Mouse (Mus musculus) small intestine, adult 2 months (tissue): Measurements from ENCODE around the gene Pde6c. TPM values are rescaled to one million over a fixed set of nuclear protein-coding genes. Genes with fewer than 3 reads are reported as not detected.

ENCODE experiments used
- H3K27ac ChIP-seq: fragments of 200-500 bp; 2 replicates; pipeline ENCODE4 v1.5.1; 2012; ENCODE audit warnings: low read depth, low read length, control low read depth, inconsistent platforms; ENCODE audit not compliant: insufficient read depth
- H3K27me3 ChIP-seq: fragments of 200-500 bp; 2 replicates; pipeline ENCODE4 v1.6.1; 2012; ENCODE audit warnings: mild to moderate bottlenecking, moderate library complexity, low read length, inconsistent platforms; ENCODE audit not compliant: control insufficient read depth, insufficient read depth
- H3K36me3 ChIP-seq: fragments of 200-500 bp; 2 replicates; pipeline ENCODE4 v1.6.1; 2012; ENCODE audit warnings: mild to moderate bottlenecking, low read length, control low read depth, inconsistent platforms; ENCODE audit not compliant: control insufficient read depth, insufficient read depth
- H3K4me1 ChIP-seq: fragments of 200-500 bp; 2 replicates; pipeline ENCODE4 v1.6.1; 2012; ENCODE audit warnings: low read length, inconsistent platforms, mixed read lengths; ENCODE audit not compliant: control insufficient read depth, insufficient read depth, insufficient read length
- H3K4me3 ChIP-seq: fragments of 200-500 bp; 2 replicates; pipeline ENCODE4 v1.5.1; 2012; ENCODE audit warnings: low read depth, mild to moderate bottlenecking, control low read depth, inconsistent platforms, low read length, moderate library complexity
- CTCF ChIP-seq: fragments of 200-500 bp; IDR thresholded peaks from 2 replicates; pipeline ENCODE4 v1.5.1; 2012; ENCODE audit warnings: low read depth, mild to moderate bottlenecking, control low read depth, inconsistent platforms, low read length, moderate library complexity, mixed read lengths; ENCODE audit not compliant: insufficient replicate concordance, insufficient read length; ENCODE audit errors: extremely low read depth
- POLR2A ChIP-seq: fragments of 200-500 bp; IDR thresholded peaks from 2 replicates; pipeline ENCODE4 v1.6.1; 2012; ENCODE audit warnings: low read depth, mild to moderate bottlenecking, control low read depth, inconsistent platforms, low read length, moderate library complexity
- WGBS: fragments of 180-500 bp; shearing (Covaris S2); methylation state at CpG from one replicate; pipeline ENCODE4 v1.1.7; 2018; 5-methylcytosine and 5-hydroxymethylcytosine counted together
- polyA plus RNA-seq: library from polyadenylated mRNA; depleted of rRNA; stranded (reverse); fragments of >200 nt; gene quantifications from 2 replicates; pipeline ENCODE4 v1.2.3, GENCODE M21; 2012

The Pde6c gene
- polyA plus RNA-seq, 1 experiment, result not detected

DNA sequence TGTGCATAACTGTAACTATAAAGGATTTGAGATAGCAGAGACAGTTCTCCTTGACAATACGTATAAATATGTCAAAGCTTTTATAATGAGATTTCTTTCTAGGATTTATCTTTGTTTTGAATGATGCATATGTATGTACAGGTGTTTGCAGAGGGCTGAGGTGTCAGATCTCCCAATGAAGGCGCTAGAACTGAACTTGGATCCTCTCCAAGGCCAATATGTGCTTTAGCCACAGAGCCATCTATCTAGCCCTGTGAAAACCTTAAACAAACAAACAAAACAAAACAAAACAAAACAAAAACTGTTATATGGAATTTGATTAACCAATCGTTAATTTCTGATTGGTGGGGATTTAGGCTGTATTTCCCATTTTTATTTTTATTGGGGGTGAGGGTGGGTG lies 58.0 kb downstream of the Pde6c start:
- Histone ChIP-seq H3K27ac (no peak overlapping the region), H3K27me3 (no peaks in the 10 kb centered on the region), H3K36me3 (peaks cover 18% of the 10 kb centered on the region), H3K4me3 (no peak overlapping the region), H3K4me1 (peaks cover 2% of the 10 kb centered on the region; the same call in 1 of the 2 replicates)
- TF ChIP-seq POLR2A, result no peak
- no peak for TF ChIP-seq CTCF
- WGBS, result 63% methylated on average over 3 of the region's 3 CpGs

DNA sequence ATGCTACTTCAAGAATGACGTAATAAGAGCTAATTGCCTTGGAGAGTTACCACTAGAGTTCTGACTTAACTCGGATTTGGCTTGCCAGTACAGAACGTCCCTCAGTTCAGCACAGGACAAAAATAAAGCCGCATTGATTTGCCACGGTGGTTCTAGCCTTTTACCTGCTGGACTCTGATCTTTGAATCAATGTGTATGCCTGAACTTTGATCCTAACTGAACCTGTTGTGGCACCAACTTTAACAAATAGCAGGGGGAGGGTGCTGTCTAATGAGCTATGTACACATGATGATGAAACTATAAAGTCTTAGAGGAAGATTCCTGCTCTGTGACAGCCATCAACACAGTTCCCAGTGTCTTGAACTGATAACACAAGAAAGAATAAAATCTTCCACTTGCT lies 58.9 kb downstream of the Pde6c start:
- Histone ChIP-seq H3K36me3 (peaks cover 18% of the 10 kb centered on the region), H3K4me3 (no peak overlapping the region), H3K4me1 (peaks cover 2% of the 10 kb centered on the region; the same call in 1 of the 2 replicates), H3K27me3 (no peaks in the 10 kb centered on the region), H3K27ac (no peak overlapping the region)
- TF ChIP-seq POLR2A, result no peak
- TF ChIP-seq CTCF, result no peak
- WGBS, result 27% methylated on average over 5 of the region's 5 CpGs

DNA sequence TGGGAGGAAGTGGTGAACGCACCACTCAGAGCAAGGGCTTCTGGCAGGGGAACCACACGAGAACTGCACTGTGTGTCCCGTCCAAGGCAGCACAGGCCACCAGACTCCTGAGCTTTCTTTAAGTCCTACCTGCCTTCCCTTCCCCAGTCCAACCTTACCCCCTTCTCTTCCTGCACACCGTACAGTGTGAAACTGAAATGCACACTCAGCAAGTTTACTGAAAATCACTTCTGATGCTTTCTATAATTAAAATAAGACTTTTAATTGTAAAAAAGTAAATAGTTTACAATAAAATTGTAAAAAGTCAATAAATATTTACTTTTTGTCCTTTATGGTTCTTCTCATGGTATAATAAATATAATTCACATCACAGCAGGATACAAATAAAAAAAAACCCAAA lies 62.7 kb downstream of the Pde6c start:
- no peak overlapping the region for H3K4me3 ChIP-seq
- peaks cover 15% of the 10 kb centered on the region for H3K36me3 ChIP-seq
- WGBS, result 96% methylated on average over 4 of the region's 4 CpGs
- H3K27ac ChIP-seq, result no peak overlapping the region
- no peaks in the 10 kb centered on the region for H3K27me3 ChIP-seq
- TF ChIP-seq CTCF, result no peak
- TF ChIP-seq POLR2A, result no peak
- peaks cover 2% of the 10 kb centered on the region; the same call in 1 of the 2 replicates for H3K4me1 ChIP-seq

DNA sequence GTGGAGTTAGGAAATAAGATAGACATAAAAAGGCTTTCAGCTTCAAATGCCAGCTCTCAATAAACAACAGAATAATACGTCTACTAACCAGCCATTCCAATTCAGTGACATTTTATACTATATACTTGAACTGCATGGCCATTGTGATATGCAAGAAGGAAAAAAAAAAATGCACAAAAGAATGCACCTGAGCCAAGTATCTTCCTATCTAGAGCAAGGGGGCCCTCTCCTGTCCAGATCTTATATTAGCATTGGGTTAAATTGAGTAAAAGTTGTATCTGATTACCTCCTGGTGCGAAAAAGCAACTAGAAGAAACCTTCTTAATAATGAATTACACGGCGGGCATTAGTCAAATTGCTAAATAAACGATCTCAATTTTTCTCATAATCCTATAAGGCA lies 66.2 kb downstream of the Pde6c start:
- Histone ChIP-seq H3K36me3 (peaks cover 22% of the 10 kb centered on the region), H3K27ac (no peak overlapping the region), H3K4me3 (no peak overlapping the region), H3K4me1 (no peaks in the 10 kb centered on the region), H3K27me3 (no peaks in the 10 kb centered on the region)
- 86% methylated on average over 5 of the region's 5 CpGs for whole genome bisulfite sequencing
- TF ChIP-seq POLR2A (no peak), CTCF (no peak)

DNA sequence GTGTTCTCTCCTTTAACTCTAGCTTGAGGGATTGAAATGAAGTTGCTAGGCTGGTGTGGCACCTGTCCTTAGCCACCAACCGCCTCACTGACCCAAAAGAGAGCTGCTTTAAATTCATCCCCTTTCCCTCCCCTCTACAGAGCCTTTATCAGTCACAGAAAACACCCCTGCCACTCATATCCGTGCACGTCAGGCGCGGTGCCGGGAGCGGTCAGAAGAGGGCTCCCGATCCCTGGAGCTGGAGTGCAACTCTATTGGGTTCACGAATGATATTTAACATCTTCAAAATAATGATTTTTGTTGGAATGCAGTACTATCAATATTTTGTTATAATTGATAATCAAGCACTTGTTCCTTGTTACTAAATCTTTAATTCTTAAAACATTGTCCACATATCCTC lies 74.1 kb downstream of the Pde6c start:
- Histone ChIP-seq H3K36me3 (peaks cover 11% of the 10 kb centered on the region), H3K27ac (no peak overlapping the region), H3K27me3 (no peaks in the 10 kb centered on the region), H3K4me3 (no peak overlapping the region), H3K4me1 (no peaks in the 10 kb centered on the region)
- TF ChIP-seq CTCF (peak; percentile 34; the same call in 1 of the 2 replicates), POLR2A (no peak)
- WGBS, result 66% methylated on average over 9 of the region's 9 CpGs

DNA sequence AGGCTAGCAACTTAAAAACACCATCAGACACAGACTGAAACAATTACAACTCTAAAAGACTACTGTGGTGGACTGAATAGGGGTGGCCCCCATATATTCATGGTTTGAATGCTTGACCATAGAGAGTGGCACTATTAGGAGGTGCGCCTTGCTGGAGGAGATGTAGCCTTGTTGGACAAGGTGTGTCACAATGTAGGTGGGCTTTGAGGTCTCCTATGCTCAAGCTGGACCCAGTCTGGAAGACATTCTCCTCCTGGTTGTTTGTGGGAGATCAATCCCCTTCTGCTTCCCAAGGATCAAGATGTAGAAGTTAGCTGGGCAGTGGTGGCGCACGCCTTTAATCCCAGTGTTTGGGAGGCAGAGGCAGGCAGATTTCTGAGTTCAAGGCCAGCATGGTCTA lies 85.1 kb downstream of the Pde6c start:
- H3K4me1 ChIP-seq, result no peaks in the 10 kb centered on the region
- H3K27me3 ChIP-seq, result no peaks in the 10 kb centered on the region
- H3K27ac ChIP-seq, result no peak overlapping the region
- H3K36me3 ChIP-seq, result peaks cover 19% of the 10 kb centered on the region
- WGBS, result 100% methylated on average over 3 of the region's 3 CpGs
- TF ChIP-seq CTCF, result no peak
- no peak for TF ChIP-seq POLR2A
- H3K4me3 ChIP-seq, result no peak overlapping the region

DNA sequence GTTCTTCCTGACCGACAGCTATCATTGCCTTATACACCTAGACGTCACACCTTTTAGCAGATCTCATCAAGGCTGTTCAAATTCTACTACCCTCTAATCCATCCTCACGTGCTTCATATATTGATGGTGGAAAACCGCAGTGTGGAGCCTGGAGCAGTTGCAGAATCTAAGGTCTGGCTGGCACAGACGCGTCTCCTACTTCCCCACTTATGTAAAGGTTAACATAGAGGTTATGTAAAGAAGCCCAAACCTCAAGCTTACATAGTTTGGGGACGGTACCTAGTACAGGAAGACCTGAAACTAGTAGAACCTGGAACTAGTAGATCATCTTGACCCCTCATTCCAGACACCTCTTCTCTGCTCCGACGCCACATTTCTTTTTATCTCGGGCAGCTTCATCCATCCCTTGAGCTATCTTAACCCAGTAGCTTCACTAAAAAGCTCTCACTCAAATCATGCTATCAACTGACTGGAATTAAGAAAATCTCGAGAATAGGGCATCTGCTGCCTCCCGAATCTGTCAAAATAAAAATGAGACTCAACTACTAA lies 90.8 kb downstream of the Pde6c start:
- Histone ChIP-seq H3K4me1 (peaks cover 5% of the 10 kb centered on the region; the same call in 1 of the 2 replicates), H3K27ac (peak overlapping the region; percentile 90), H3K36me3 (peaks cover 4% of the 10 kb centered on the region; the same call in 1 of the 2 replicates), H3K27me3 (no peaks in the 10 kb centered on the region), H3K4me3 (peak overlapping the region; percentile 99)
- TF ChIP-seq CTCF, result no peak
- no peak for TF ChIP-seq POLR2A
- 4% methylated on average over 12 of the region's 12 CpGs for WGBS
